ENCODE assay signal across 9 mouse cellular contexts in the genomic region with DNA sequence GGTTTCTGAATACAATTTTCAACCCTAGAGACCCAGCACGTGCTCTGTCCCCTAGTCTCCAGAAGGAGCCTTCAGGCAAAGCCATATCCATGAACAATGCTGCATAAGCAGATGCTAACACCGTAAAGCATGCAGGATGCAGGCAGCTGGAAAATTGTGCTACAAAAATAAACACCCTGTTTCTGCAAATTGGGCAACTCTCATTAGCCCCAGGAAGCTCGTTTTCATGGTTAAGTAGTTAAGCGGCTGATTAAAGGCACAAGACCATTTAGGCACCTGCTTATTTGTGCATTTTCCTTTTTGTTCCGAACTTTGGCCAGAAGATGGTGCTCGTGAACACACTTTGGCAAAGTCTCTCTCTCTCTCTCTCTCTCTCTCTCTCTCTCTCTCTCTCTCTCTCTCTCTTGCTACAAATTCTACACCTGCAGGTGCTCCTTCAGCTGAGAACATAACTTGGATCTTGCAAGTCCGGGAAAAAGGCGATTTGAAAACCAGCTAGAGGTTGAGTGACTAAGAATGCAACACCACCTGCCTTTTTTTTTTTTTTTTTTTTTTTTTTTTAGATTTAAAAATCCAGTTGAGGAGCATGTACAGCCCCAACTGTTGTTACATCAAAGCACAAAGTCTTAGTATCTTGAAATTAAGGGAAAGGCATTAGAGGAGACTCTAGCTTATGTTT.
A peak's percentile ranks its signal among the peaks of the same experiment; 100 is the strongest.
DNase-seq lines count a peak whose midpoint lies in the region; ATAC-seq and TF ChIP-seq lines count a peak whose summit lies in the region.
"Had no signal": no experiment of that assay in that cellular context is flagged by ENCODE, and none has a peak within 500 bp of the region (broad histone marks: within the 10 kb centered on the region; RNA-seq: fewer than 3 reads in every experiment).

No protein-coding gene starts in this region.

- H3K4me2 ChIP-seq in forebrain, embryonic 14.5 days (ENCODE audit: low read length): no peak overlapping the region
- H3K4me2 ChIP-seq in midbrain, embryonic 16.5 days (ENCODE audit: low read length): no peak overlapping the region
- H3K4me2 ChIP-seq: heart, embryonic 15.5 days had no signal

- TF ChIP-seq CTCF in left cerebral cortex, adult 2 months (IDR thresholded peaks at IDR 0.05): peak; percentile 59

- no peak overlapping the region for H3K9ac ChIP-seq in forebrain, embryonic 14.5 days (ENCODE audit: low read length)
- 0 out of 2 replicates have a peak overlapping the region, but pooled peaks have one; percentile 27 for H3K9ac ChIP-seq in midbrain, embryonic 16.5 days (ENCODE audit: low read depth, low read length)
- H3K9ac ChIP-seq: heart, embryonic 15.5 days had no signal

- H3K36me3 ChIP-seq in forebrain, embryonic 14.5 days (ENCODE audit: control insufficient read depth, insufficient read depth, low read length): no peaks in the 10 kb centered on the region
- no peaks in the 10 kb centered on the region for H3K36me3 ChIP-seq in midbrain, embryonic 16.5 days (ENCODE audit: control insufficient read depth, insufficient read depth, low read length)
- H3K36me3 ChIP-seq: heart, embryonic 15.5 days had no signal

- peak; percentile 58 for ATAC-seq in forebrain, embryonic 14.5 days
- ATAC-seq in midbrain, embryonic 16.5 days: peak; percentile 60

- H3K4me3 ChIP-seq in forebrain, embryonic 14.5 days (ENCODE audit: low read depth, low read length): no peak overlapping the region
- no peak overlapping the region for H3K4me3 ChIP-seq in left cerebral cortex, adult 2 months
- H3K4me3 ChIP-seq in midbrain, embryonic 16.5 days (ENCODE audit: low read depth, low read length): no peak overlapping the region
- H3K4me3 ChIP-seq: heart, embryonic 15.5 days had no signal

- WGBS in forebrain, embryonic 14.5 days: 4% methylated on average over 8 of the region's 8 CpGs
- 15% methylated on average over 8 of the region's 8 CpGs for WGBS in midbrain, embryonic 16.5 days

- peaks cover 7% of the 10 kb centered on the region; the same call in 1 of the 2 replicates for H3K4me1 ChIP-seq in forebrain, embryonic 14.5 days (ENCODE audit: control insufficient read depth, insufficient read depth, low read length)
- H3K4me1 ChIP-seq in midbrain, embryonic 16.5 days (ENCODE audit: control insufficient read depth, insufficient read depth, low read length): 0 out of 2 replicates have a peak, but pooled peaks cover 2% of the 10 kb centered on the region

- no peak overlapping the region for H3K27ac ChIP-seq in forebrain, embryonic 14.5 days (ENCODE audit: low read depth, low read length)
- no peak overlapping the region for H3K27ac ChIP-seq in left cerebral cortex, adult 2 months
- no peak overlapping the region for H3K27ac ChIP-seq in midbrain, embryonic 16.5 days (ENCODE audit: low read length)
- H3K27ac ChIP-seq: heart, embryonic 15.5 days had no signal

- H3K27me3 ChIP-seq in forebrain, embryonic 14.5 days (replicated peaks; ENCODE audit: control insufficient read depth, insufficient read depth, low read length): no peaks in the 10 kb centered on the region
- H3K27me3 ChIP-seq in midbrain, embryonic 16.5 days (ENCODE audit: control insufficient read depth, insufficient read depth, low read depth, low read length): no peaks in the 10 kb centered on the region
- H3K27me3 ChIP-seq: heart, embryonic 15.5 days had no signal

- H3K9me3 ChIP-seq in forebrain, embryonic 14.5 days (replicated peaks; ENCODE audit: control insufficient read depth, low read length): no peaks in the 10 kb centered on the region
- no peaks in the 10 kb centered on the region; the same call in 1 of the 2 replicates for H3K9me3 ChIP-seq in midbrain, embryonic 16.5 days (replicated peaks; ENCODE audit: control insufficient read depth, low read length, poor library complexity, severe bottlenecking)
- H3K9me3 ChIP-seq: heart, embryonic 15.5 days had no signal

- peak; percentile 35 for DNase-seq in adrenal gland, adult 2 months
- no peak for DNase-seq in adrenal gland, postnatal 25 days
- peak; percentile 58 for DNase-seq in c-Kit-positive CD71-negative TER-119-negative erythroid progenitor cells, embryonic 14.5 days (ENCODE audit: low read depth)
- DNase-seq in forebrain, embryonic 14.5 days (ENCODE audit: low spot score): peak; percentile 92
- DNase-seq in induced T-regulatory cell, adult 2 months (ENCODE audit: low read depth): peak; percentile 73
- DNase-seq in left cerebral cortex, adult 2 months (ENCODE audit: extremely low spot score in 1 of 2, low spot score in 2 of 2): peak; percentile 58 to 67
- DNase-seq in thymus, postnatal 10 days (ENCODE audit: low spot score in 2 of 2): peak; percentile 14 to 37

- intact Hi-C loops in left cerebral cortex, adult 2 months (cut with DNase I): loop anchor here (1.0 to 5.0 kb wide), 2 partner anchors 148 to 411 kb away; no protein-coding TSS in a partner anchor
